Mouse (Mus musculus) embryonic facial prominence, embryonic 15.5 days (tissue): Measurements from ENCODE around the gene Abl2. TPM values are rescaled to one million over a fixed set of nuclear protein-coding genes. Genes with fewer than 3 reads are reported as not detected.

Source experiments
- ATAC-seq: fragments of 200-750 bp; cut with Nextera tagmentation; 2 replicates; pipeline ENCODE4 v1.8.0; 2017; ENCODE audit warnings: low read depth, moderate TSS enrichment; ENCODE audit not compliant: insufficient number of reproducible peaks, low FRiP score, low TSS enrichment
- H3K27ac ChIP-seq: fragments of 300-500 bp; sonication (generic); replicated peaks from 2 replicates; pipeline ENCODE4 v1.5.1; 2015; ENCODE audit warnings: mild to moderate bottlenecking, inconsistent platforms
- H3K27me3 ChIP-seq: fragments of 300-500 bp; sonication (generic); 2 replicates; pipeline ENCODE4 v1.6.1; 2015; ENCODE audit warnings: inconsistent platforms
- H3K36me3 ChIP-seq: fragments of 300-500 bp; sonication (generic); 2 replicates; pipeline ENCODE4 v1.6.1; 2015; ENCODE audit warnings: mild to moderate bottlenecking, inconsistent platforms
- H3K4me1 ChIP-seq: fragments of 300-500 bp; sonication (generic); 2 replicates; pipeline ENCODE4 v1.6.1; 2015; ENCODE audit warnings: inconsistent platforms
- H3K4me2 ChIP-seq: fragments of 300-500 bp; sonication (generic); replicated peaks from 2 replicates; pipeline ENCODE4 v1.6.1; 2015; ENCODE audit warnings: mild to moderate bottlenecking, inconsistent platforms
- H3K4me3 ChIP-seq: fragments of 300-500 bp; sonication (generic); replicated peaks from 2 replicates; pipeline ENCODE4 v1.5.1; 2015; ENCODE audit warnings: mild to moderate bottlenecking, inconsistent platforms
- H3K9ac ChIP-seq: fragments of 300-500 bp; sonication (generic); 2 replicates; pipeline ENCODE4 v1.6.1; 2015; ENCODE audit warnings: inconsistent platforms
- H3K9me3 ChIP-seq: fragments of 300-500 bp; sonication (generic); replicated peaks from 2 replicates; pipeline ENCODE4 v1.6.1; 2016; ENCODE audit warnings: inconsistent platforms
- WGBS: fragments of 180-500 bp; shearing (Covaris S2); methylation state at CpG from one replicate; pipeline ENCODE4 v1.1.7; 2015; 5-methylcytosine and 5-hydroxymethylcytosine counted together
- polyA plus RNA-seq: library from polyadenylated mRNA; unstranded; fragments of >200 nt; fragmentation: Nextera tagmentation; extraction: Ambion mirVana; gene quantifications from 2 replicates; pipeline ENCODE4 v1.2.1, GENCODE M21; 2015

The Abl2 gene
- polyA plus RNA-seq, 1 experiment from 2014 or later: 4.0 TPM

DNA sequence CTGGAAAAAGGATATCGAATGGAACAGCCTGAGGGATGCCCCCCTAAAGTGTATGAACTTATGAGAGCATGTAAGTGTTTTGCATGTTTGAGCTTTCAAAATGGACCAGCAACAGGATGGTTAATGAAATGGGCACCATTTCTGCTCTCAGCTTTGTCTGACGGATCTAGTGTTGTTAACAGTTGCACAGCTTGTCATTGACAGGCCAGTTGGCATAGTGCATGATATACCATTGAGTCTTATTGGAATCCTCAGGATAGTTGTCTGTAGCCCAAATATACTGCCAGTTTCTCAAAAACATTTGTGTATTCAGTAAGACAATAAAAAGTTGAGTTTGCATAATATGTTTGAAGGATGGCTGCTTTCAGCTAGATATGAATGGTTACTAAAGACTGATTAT, 76.6 kb downstream of the Abl2 start:
- H3K27me3 ChIP-seq: no peaks in the 10 kb centered on the region
- H3K9me3 ChIP-seq: no peaks in the 10 kb centered on the region
- no peak overlapping the region for H3K4me2 ChIP-seq
- H3K4me3 ChIP-seq: no peak overlapping the region
- no peaks in the 10 kb centered on the region for H3K4me1 ChIP-seq
- H3K27ac ChIP-seq: no peak overlapping the region
- no peak for ATAC-seq
- H3K9ac ChIP-seq: no peak overlapping the region
- H3K36me3 ChIP-seq: peaks cover 58% of the 10 kb centered on the region
- 77% methylated on average over 2 of the region's 2 CpGs for WGBS

DNA sequence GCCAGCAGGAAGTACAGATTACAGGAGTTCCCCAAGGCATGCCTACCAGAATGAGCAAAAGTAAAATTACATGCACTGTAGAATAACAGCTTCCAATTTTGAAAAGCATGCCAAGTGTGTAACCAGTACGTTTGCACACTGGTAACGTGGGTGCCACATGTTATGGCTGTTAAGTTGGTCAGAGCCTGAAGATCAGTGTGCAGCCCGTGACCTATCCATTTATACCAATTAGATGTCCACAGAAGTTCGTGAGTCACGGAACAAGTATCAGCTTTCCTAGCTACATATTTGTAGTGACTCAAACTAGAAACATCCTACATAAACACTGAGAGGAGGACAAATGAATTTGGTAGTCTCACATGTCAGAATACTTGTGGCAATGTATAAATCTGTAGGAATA, 80.9 kb downstream of the Abl2 start:
- H3K4me1 ChIP-seq: peaks cover 18% of the 10 kb centered on the region
- no peaks in the 10 kb centered on the region for H3K9me3 ChIP-seq
- no peak overlapping the region for H3K4me2 ChIP-seq
- no peak for ATAC-seq
- WGBS: 63% methylated on average over 5 of the region's 5 CpGs
- H3K36me3 ChIP-seq: peaks cover 54% of the 10 kb centered on the region
- no peak overlapping the region for H3K4me3 ChIP-seq
- H3K9ac ChIP-seq: no peak overlapping the region
- H3K27ac ChIP-seq: no peak overlapping the region
- no peaks in the 10 kb centered on the region for H3K27me3 ChIP-seq

DNA sequence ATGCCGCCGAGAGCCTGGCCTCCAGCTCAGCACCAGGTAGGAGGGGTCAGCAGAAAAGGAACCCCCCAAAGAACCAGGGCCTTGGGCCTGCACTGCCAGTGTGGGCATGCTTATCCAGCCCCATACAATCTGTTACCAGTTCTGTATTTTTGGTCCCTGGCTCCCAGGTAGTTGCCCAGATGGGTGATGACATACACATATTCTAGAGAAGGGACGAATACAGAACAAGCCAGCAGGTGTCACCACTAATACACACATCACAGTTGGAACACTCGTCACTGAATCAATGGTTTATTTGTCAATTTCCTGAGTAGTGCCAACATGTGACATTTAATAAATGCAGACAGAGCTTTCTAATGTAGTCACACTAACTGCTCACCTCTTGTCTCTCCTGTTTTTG, 82.0 kb downstream of the Abl2 start:
- H3K27ac ChIP-seq: no peak overlapping the region
- H3K4me2 ChIP-seq: no peak overlapping the region
- no peaks in the 10 kb centered on the region for H3K27me3 ChIP-seq
- no peak overlapping the region for H3K4me3 ChIP-seq
- no peaks in the 10 kb centered on the region for H3K9me3 ChIP-seq
- 70% methylated on average over 4 of the region's 4 CpGs for WGBS
- H3K36me3 ChIP-seq: peaks cover 45% of the 10 kb centered on the region
- peaks cover 26% of the 10 kb centered on the region for H3K4me1 ChIP-seq
- H3K9ac ChIP-seq: no peak overlapping the region
- ATAC-seq: no peak

DNA sequence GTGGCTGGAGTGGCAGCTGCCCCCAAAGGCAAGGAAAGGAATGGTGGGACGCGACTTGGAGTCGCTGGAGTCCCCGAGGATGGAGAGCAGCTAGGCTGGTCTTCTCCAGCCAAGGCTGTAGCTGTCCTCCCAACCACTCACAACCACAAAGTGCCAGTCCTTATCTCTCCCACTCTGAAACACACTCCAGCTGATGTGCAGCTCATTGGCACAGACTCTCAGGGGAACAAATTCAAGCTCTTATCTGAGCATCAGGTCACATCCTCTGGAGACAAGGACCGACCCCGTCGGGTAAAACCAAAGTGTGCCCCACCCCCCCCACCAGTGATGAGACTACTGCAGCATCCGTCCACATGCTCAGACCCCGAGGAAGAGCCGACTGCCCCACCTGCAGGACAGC, 83.2 kb downstream of the Abl2 start:
- Histone ChIP-seq H3K27me3 (no peaks in the 10 kb centered on the region), H3K9me3 (no peaks in the 10 kb centered on the region), H3K9ac (no peak overlapping the region), H3K4me3 (no peak overlapping the region), H3K27ac (no peak overlapping the region), H3K4me1 (peaks cover 26% of the 10 kb centered on the region), H3K4me2 (no peak overlapping the region), H3K36me3 (peaks cover 39% of the 10 kb centered on the region)
- no peak for ATAC-seq
- 89% methylated on average over 10 of the region's 10 CpGs for WGBS

DNA sequence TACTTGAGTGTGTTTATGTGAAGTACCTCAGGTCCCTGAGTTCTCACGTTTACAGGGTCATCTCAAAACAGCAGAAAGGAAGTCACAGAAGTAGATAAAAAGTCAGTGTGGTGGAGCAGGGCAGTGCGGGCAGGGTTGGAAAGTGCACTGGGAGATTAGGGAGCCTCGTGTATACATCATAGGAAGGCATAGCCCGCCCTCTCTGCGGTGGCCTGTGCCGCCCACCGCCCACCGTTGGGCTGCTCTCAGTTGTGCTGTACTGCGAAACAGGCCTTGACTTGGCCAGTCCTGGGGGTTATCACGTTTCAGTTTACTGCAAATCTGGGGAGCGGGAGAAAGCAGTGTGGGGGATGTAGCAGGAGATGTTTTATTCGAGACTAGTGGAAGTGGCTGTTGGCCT, 84.2 kb downstream of the Abl2 start:
- H3K4me3 ChIP-seq: no peak overlapping the region
- peak overlapping the region; percentile 48 for H3K27ac ChIP-seq
- no peak overlapping the region for H3K4me2 ChIP-seq
- ATAC-seq: peak; percentile 61; the same call in 1 of the 2 replicates
- H3K9ac ChIP-seq: no peak overlapping the region
- no peaks in the 10 kb centered on the region for H3K27me3 ChIP-seq
- H3K9me3 ChIP-seq: no peaks in the 10 kb centered on the region
- peaks cover 36% of the 10 kb centered on the region for H3K36me3 ChIP-seq
- peaks cover 26% of the 10 kb centered on the region for H3K4me1 ChIP-seq
- WGBS: 53% methylated on average over 12 of the region's 12 CpGs

DNA sequence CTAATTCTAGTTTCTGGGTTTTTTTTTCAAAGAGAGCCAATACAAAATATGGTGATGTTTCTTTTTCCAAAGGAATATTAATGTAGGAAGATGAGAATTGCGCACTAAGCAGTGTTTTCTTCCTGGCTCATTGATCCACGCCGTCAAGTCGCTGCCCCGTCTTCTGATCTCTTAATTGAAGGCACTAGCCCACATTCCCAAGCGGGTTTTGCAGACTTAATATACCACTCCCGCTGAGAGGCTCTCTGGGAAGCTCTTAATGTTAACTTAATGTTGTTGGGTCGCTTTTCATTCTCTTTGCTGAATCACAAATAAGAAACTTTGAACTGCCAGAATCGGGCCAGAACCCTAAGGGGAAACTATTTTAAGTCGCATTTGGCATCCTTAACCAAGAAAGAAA, 85.5 kb downstream of the Abl2 start:
- Histone ChIP-seq H3K27ac (peak overlapping the region; percentile 39; the same call in 1 of the 2 replicates), H3K9ac (no peak overlapping the region), H3K4me1 (peaks cover 26% of the 10 kb centered on the region), H3K36me3 (peaks cover 36% of the 10 kb centered on the region), H3K27me3 (no peaks in the 10 kb centered on the region), H3K4me3 (no peak overlapping the region), H3K9me3 (no peaks in the 10 kb centered on the region), H3K4me2 (no peak overlapping the region)
- no peak for ATAC-seq
- 24% methylated on average over 10 of the region's 10 CpGs for WGBS

DNA sequence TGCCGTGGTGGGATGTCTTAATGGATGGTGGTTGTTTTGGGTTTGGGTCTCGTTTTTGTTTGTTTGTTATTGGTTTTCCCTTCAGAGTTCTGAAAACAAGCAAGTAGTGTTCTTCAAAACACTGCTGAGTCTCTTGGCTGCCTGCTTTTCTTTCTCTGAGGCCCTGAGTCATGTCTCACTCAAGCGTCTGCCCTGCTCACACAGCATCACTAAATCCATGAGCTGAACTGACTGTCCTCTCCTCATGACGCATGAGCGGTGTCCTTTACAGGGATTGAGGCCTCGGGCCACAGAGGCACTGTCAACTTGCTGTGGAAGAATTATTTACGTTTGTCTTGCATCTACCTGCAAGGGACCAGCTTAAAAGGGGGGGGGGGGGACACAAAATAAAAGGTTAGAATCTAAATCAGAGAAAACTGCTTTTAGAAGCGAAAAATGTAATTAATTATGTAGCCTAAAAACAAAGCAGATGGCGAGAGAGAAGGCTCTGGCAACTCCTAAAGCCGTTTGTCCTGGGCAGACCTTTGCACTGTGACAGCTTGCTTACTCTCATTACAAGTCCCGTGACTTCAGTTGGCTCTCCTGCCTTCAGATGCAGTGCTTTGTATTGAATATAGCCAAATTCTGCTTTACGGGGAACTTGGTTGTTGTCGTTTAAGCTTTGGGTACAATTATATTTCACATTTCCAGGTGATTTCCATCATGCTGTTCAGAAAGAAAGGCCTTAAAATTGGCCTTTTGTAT, 86.4 kb downstream of the Abl2 start:
- ATAC-seq: no peak
- 51% methylated on average over 13 of the region's 13 CpGs for WGBS
- H3K9me3 ChIP-seq: no peaks in the 10 kb centered on the region
- peaks cover 34% of the 10 kb centered on the region for H3K36me3 ChIP-seq
- no peaks in the 10 kb centered on the region for H3K27me3 ChIP-seq
- H3K4me1 ChIP-seq: peaks cover 26% of the 10 kb centered on the region
- no peak overlapping the region for H3K4me3 ChIP-seq
- H3K9ac ChIP-seq: no peak overlapping the region
- H3K27ac ChIP-seq: peak overlapping the region; percentile 39; the same call in 1 of the 2 replicates
- no peak overlapping the region for H3K4me2 ChIP-seq

DNA sequence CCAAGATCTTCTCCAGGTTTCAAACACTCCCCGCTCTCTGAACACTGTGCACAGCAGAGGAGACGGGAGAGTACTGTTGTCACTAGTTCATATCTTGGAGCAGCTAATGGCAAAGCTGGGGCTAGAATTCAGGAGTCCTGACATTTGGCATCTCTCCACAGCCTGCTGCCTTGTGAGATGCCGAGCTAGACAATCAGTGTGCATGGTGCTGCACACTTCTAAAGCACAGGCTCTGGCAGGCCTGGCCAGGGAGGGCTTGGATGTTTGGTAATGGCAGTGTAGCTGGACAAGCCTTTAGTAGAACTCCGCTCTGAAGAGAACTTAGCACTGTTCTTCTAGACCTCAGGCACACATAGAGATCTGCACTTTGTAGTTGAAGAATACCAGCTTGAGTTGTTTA, 87.4 kb downstream of the Abl2 start:
- H3K9ac ChIP-seq: no peak overlapping the region
- ATAC-seq: no peak
- 79% methylated on average over 4 of the region's 4 CpGs for WGBS

DNA sequence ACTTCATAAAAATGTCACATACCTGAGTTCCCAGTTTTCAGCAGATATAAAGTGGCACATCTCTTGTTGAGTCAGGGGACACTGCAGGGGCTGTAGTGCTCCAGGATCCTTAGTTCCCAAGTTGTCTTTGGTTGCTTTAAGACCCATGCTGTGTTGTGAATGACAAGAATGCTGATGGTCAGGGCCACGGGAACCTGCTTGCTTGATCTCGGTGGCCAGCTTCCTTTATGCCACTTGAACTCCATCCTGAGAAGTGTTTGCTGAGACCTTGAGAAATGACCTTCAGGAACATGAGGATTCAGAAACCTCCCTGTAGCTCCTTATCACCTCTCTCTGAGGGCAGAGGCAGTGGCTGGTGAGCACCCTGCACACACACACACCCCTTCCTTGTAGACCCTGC, 90.1 kb downstream of the Abl2 start:
- Histone ChIP-seq H3K4me3 (no peak overlapping the region), H3K27me3 (no peaks in the 10 kb centered on the region), H3K4me2 (no peak overlapping the region), H3K9ac (no peak overlapping the region), H3K36me3 (peaks cover 6% of the 10 kb centered on the region; the same call in 1 of the 2 replicates), H3K9me3 (no peaks in the 10 kb centered on the region), H3K27ac (no peak overlapping the region), H3K4me1 (peaks cover 16% of the 10 kb centered on the region)
- 54% methylated on average over 2 of the region's 2 CpGs for WGBS
- ATAC-seq: no peak

More for the DNA sequence above, 87.4 kb downstream of the Abl2 start:
- Histone ChIP-seq H3K9me3 (no peaks in the 10 kb centered on the region), H3K4me3 (no peak overlapping the region), H3K27ac (no peak overlapping the region), H3K36me3 (peaks cover 27% of the 10 kb centered on the region), H3K27me3 (no peaks in the 10 kb centered on the region), H3K4me1 (peaks cover 26% of the 10 kb centered on the region), H3K4me2 (no peak overlapping the region)

DNA sequence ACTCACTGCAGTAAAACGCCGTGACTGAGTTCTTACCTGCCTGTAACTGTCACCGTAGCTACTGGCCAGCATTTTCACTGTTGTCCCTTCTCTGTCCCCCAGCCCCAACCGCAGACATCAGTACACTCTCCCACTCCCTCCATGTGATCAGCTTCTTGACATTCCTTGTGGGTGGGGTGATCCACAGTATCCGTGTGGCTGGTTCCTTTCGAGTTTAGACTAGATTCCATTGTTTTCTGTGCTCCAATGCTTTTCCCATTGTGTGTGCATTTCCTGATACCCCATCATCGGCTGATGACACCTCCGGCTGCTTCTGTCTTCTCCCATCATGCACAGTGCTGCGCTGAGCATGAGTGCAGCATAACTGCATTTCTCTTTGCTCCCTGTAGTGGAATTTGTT, 92.0 kb downstream of the Abl2 start:
- H3K4me3 ChIP-seq: no peak overlapping the region
- H3K27me3 ChIP-seq: no peaks in the 10 kb centered on the region
- WGBS: 81% methylated on average over 9 of the region's 9 CpGs
- H3K9ac ChIP-seq: no peak overlapping the region
- no peak overlapping the region for H3K4me2 ChIP-seq
- no peaks in the 10 kb centered on the region for H3K9me3 ChIP-seq
- H3K27ac ChIP-seq: no peak overlapping the region
- no peak for ATAC-seq
- H3K36me3 ChIP-seq: peaks cover 6% of the 10 kb centered on the region; the same call in 1 of the 2 replicates
- peaks cover 11% of the 10 kb centered on the region; the same call in 1 of the 2 replicates for H3K4me1 ChIP-seq

DNA sequence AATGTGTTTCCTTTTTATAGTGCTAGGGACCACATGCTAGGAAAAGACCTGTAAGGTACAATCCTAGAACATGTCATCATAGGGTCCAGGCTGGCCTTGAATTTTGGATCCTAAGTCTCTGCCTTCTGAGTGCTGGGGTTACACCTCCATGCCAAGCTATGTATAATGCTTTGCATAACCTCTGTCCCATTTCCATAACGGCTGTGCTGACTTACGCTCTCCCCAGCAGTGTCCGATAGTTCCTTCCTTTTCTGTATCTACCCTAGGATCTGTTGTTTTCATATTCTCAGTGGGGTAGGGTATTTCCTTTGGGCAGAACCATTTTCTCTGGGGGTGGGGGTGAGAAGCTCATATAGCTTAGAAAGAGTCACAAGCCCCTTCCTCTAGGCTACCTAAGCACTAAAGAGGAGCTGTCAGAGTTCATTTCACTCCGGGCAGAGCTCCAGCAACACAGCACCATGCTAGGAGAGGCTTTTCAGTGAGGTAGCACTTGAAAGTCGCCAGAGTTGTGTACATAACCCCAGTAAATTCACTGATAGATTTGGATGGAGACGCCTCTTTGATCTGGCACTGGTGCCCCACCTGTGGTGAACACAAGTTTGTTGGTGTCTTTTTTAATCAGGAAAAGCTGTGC, 93.7 kb downstream of the Abl2 start:
- no peak for ATAC-seq
- H3K9me3 ChIP-seq: no peaks in the 10 kb centered on the region
- H3K36me3 ChIP-seq: peaks cover 6% of the 10 kb centered on the region; the same call in 1 of the 2 replicates
- H3K4me2 ChIP-seq: no peak overlapping the region
- H3K9ac ChIP-seq: no peak overlapping the region
- H3K27ac ChIP-seq: 0 out of 2 replicates have a peak overlapping the region, but pooled peaks have one; percentile 18
- H3K27me3 ChIP-seq: no peaks in the 10 kb centered on the region
- WGBS: 58% methylated on average over 6 of the region's 6 CpGs
- no peak overlapping the region for H3K4me3 ChIP-seq
- H3K4me1 ChIP-seq: peaks cover 11% of the 10 kb centered on the region; the same call in 1 of the 2 replicates
